Mouse (Mus musculus) neural tube, embryonic 11.5 days (tissue): Measurements from ENCODE around the gene Clasrp. TPM values are rescaled to one million over a fixed set of nuclear protein-coding genes. Genes with fewer than 3 reads are reported as not detected.

ENCODE experiments used
- ATAC-seq: fragments of 200-750 bp; cut with Nextera tagmentation; 2 replicates; pipeline ENCODE4 v1.8.0; 2017; ENCODE audit warnings: moderate number of reproducible peaks, mild to moderate bottlenecking, moderate TSS enrichment, moderate library complexity; ENCODE audit not compliant: insufficient read depth, low FRiP score, low TSS enrichment
- DNase-seq: peaks from one replicate; pipeline ENCODE4 v3.0.0-alpha.2; 2015; ENCODE audit warnings: low spot score
- H3K27ac ChIP-seq: fragments of 300-500 bp; sonication (generic); 2 replicates; pipeline ENCODE4 v1.5.1; 2014; ENCODE audit warnings: low read depth, mild to moderate bottlenecking, low read length
- H3K27me3 ChIP-seq: fragments of 300-500 bp; sonication (generic); 2 replicates; pipeline ENCODE4 v1.6.1; 2014; ENCODE audit warnings: mild to moderate bottlenecking, low read length, mixed read lengths; ENCODE audit not compliant: control insufficient read depth, insufficient read depth
- H3K36me3 ChIP-seq: fragments of 300-500 bp; sonication (generic); 2 replicates; pipeline ENCODE4 v1.6.1; 2014; ENCODE audit warnings: mild to moderate bottlenecking, low read length, moderate library complexity, mixed read lengths; ENCODE audit not compliant: control insufficient read depth, insufficient read depth
- H3K4me1 ChIP-seq: fragments of 300-500 bp; sonication (generic); 2 replicates; pipeline ENCODE4 v1.6.1; 2014; ENCODE audit warnings: low read length, mixed read lengths; ENCODE audit not compliant: control insufficient read depth, insufficient read depth
- H3K4me2 ChIP-seq: fragments of 300-500 bp; sonication (generic); 2 replicates; pipeline ENCODE4 v1.6.1; 2014; ENCODE audit warnings: low read depth, mild to moderate bottlenecking, moderate library complexity
- H3K4me3 ChIP-seq: fragments of 300-500 bp; sonication (generic); 2 replicates; pipeline ENCODE4 v1.5.1; 2014; ENCODE audit warnings: low read depth, low read length
- H3K9ac ChIP-seq: fragments of 300-500 bp; sonication (generic); 2 replicates; pipeline ENCODE4 v1.6.1; 2014; ENCODE audit warnings: mild to moderate bottlenecking, low read length
- H3K9me3 ChIP-seq: fragments of 300-500 bp; sonication (generic); 2 replicates; pipeline ENCODE4 v1.6.1; 2016; ENCODE audit warnings: low read length; ENCODE audit not compliant: control insufficient read depth
- WGBS: fragments of 180-500 bp; shearing (Covaris S2); extraction: QIAGEN DNeasy Blood & Tissue Kit; methylation state at CpG from one replicate; pipeline ENCODE4 v1.1.7; 2014; 5-methylcytosine and 5-hydroxymethylcytosine counted together
- polyA plus RNA-seq: library from polyadenylated mRNA; unstranded; fragments of >200 nt; fragmentation: Nextera tagmentation; extraction: Ambion mirVana; gene quantifications from 2 replicates; pipeline ENCODE4 v1.2.1, GENCODE M21; 2014

Clasrp gene
- polyA plus RNA-seq, 1 experiment from 2014 or later, result 53.5 TPM

- Histone ChIP-seq H3K4me3 (no peak overlapping the region), H3K27ac (no peak overlapping the region), H3K4me2 (no peak overlapping the region), H3K27me3 (no peaks in the 10 kb centered on the region), H3K9ac (no peak overlapping the region), H3K4me1 (peaks cover 27% of the 10 kb centered on the region), H3K9me3 (no peaks in the 10 kb centered on the region), H3K36me3 (no peaks in the 10 kb centered on the region; the same call in 1 of the 2 replicates)
- ATAC-seq, result no peak
- WGBS, result 100% methylated on average over 2 of the region's 2 CpGs
- DNase-seq, result no peak
Measured at GRCm38 (mm10) chr7:19557086-19557485, 47.2 kb downstream of the Clasrp start.

- ATAC-seq, result no peak
- peaks cover 10% of the 10 kb centered on the region for H3K4me1 ChIP-seq
- H3K36me3 ChIP-seq, result no peaks in the 10 kb centered on the region; the same call in 1 of the 2 replicates
- no peak overlapping the region for H3K4me3 ChIP-seq
- H3K4me2 ChIP-seq, result no peak overlapping the region
- no peak overlapping the region for H3K27ac ChIP-seq
- H3K9me3 ChIP-seq, result no peaks in the 10 kb centered on the region
- H3K27me3 ChIP-seq, result no peaks in the 10 kb centered on the region
- DNase-seq, result no peak
- no peak overlapping the region for H3K9ac ChIP-seq
- WGBS, result 73% methylated on average over 1 of the region's 1 CpGs
Measured at GRCm38 (mm10) chr7:19554168-19554567, 50.1 kb downstream of the Clasrp start.

DNA sequence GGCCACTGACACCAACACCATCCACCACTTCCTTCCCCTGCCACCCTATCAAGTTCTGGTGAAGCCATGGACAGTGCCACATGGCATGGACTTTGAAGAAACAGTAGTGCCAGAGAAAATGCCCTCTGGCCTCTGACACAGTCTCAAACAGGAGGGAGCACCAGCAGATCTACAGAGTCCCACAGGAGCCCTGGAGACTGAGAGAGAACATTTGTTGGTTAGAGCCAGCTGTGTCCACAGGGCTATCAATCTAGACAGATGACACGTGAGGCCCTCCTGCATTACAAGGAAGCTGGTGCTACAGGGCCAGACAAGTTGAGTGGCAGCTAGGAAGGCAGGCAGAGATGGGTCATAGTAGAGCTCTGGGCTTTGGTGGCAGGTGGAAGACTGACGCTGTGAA lies 51.8 kb downstream of the Clasrp start:
- no peak overlapping the region for H3K9ac ChIP-seq
- no peak overlapping the region for H3K4me2 ChIP-seq
- no peak overlapping the region for H3K27ac ChIP-seq
- no peak for ATAC-seq
- no peak for DNase-seq
- H3K9me3 ChIP-seq, result no peaks in the 10 kb centered on the region
- 52% methylated on average over 2 of the region's 2 CpGs for WGBS
- H3K4me1 ChIP-seq, result peaks cover 4% of the 10 kb centered on the region; the same call in 1 of the 2 replicates
- no peaks in the 10 kb centered on the region; the same call in 1 of the 2 replicates for H3K36me3 ChIP-seq
- no peak overlapping the region for H3K4me3 ChIP-seq
- no peaks in the 10 kb centered on the region for H3K27me3 ChIP-seq

- H3K4me2 ChIP-seq, result no peak overlapping the region
- H3K27ac ChIP-seq, result no peak overlapping the region
- peaks cover 4% of the 10 kb centered on the region; the same call in 1 of the 2 replicates for H3K4me1 ChIP-seq
- no peaks in the 10 kb centered on the region for H3K9me3 ChIP-seq
- DNase-seq (no peak), ATAC-seq (no peak)
- no peaks in the 10 kb centered on the region for H3K27me3 ChIP-seq
- no peak overlapping the region for H3K4me3 ChIP-seq
- 75% methylated on average over 5 of the region's 5 CpGs for WGBS
- no peak overlapping the region for H3K9ac ChIP-seq
- no peaks in the 10 kb centered on the region; the same call in 1 of the 2 replicates for H3K36me3 ChIP-seq
Measured at GRCm38 (mm10) chr7:19551634-19552033, 52.7 kb downstream of the Clasrp start.

GRCm38 (mm10) chr7:19549394-19549793 lies 54.9 kb downstream of the Clasrp start:
- H3K9ac ChIP-seq, result no peak overlapping the region
- H3K4me2 ChIP-seq, result no peak overlapping the region
- no peak for ATAC-seq
- peaks cover 4% of the 10 kb centered on the region; the same call in 1 of the 2 replicates for H3K4me1 ChIP-seq
- no peaks in the 10 kb centered on the region for H3K27me3 ChIP-seq
- DNase-seq, result no peak
- 90% methylated on average over 10 of the region's 10 CpGs for WGBS
- H3K9me3 ChIP-seq, result no peaks in the 10 kb centered on the region
- H3K4me3 ChIP-seq, result no peak overlapping the region
- H3K36me3 ChIP-seq, result no peaks in the 10 kb centered on the region; the same call in 1 of the 2 replicates
- H3K27ac ChIP-seq, result no peak overlapping the region

GRCm38 (mm10) chr7:19547344-19547969 lies 56.8 kb downstream of the Clasrp start:
- H3K4me1 ChIP-seq, result peaks cover 2% of the 10 kb centered on the region
- no peaks in the 10 kb centered on the region; the same call in 1 of the 2 replicates for H3K36me3 ChIP-seq
- no peak overlapping the region for H3K27ac ChIP-seq
- WGBS, result 73% methylated on average over 2 of the region's 2 CpGs
- no peak overlapping the region for H3K4me2 ChIP-seq
- H3K9ac ChIP-seq, result no peak overlapping the region
- no peak for ATAC-seq
- DNase-seq, result no peak
- no peaks in the 10 kb centered on the region for H3K27me3 ChIP-seq
- H3K9me3 ChIP-seq, result no peaks in the 10 kb centered on the region
- no peak overlapping the region for H3K4me3 ChIP-seq

GRCm38 (mm10) chr7:19546007-19546406 lies 58.3 kb downstream of the Clasrp start:
- no peak overlapping the region for H3K4me2 ChIP-seq
- no peak overlapping the region for H3K9ac ChIP-seq
- H3K4me3 ChIP-seq, result no peak overlapping the region
- DNase-seq, result no peak
- H3K27ac ChIP-seq, result no peak overlapping the region
- H3K27me3 ChIP-seq, result no peaks in the 10 kb centered on the region
- no peaks in the 10 kb centered on the region; the same call in 1 of the 2 replicates for H3K36me3 ChIP-seq
- 71% methylated on average over 3 of the region's 3 CpGs for WGBS
- H3K9me3 ChIP-seq, result no peaks in the 10 kb centered on the region
- no peaks in the 10 kb centered on the region; the same call in none of the 2 replicates for H3K4me1 ChIP-seq
- ATAC-seq, result no peak

DNA sequence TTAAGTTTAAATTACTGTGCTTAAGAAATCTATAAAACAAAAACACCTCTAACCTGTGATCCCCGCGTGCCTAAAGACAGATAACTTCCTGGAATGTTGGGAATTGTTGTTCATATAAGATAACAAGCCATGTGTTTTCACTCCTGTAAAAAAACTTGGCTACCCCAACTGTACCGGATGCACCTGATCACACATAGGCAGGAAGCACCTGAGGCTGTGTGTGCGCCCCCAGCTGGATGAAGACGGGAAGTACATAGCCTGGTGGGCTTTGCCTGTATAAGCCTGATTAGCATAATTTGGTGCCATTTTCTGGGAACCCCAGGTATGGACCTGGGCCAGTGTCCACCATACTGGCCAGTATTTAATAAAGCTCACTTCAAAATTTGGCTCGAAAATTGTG lies 60.7 kb downstream of the Clasrp start:
- H3K4me1 ChIP-seq, result no peaks in the 10 kb centered on the region; the same call in none of the 2 replicates
- no peak overlapping the region for H3K4me3 ChIP-seq
- 64% methylated on average over 6 of the region's 6 CpGs for WGBS
- H3K27me3 ChIP-seq, result no peaks in the 10 kb centered on the region
- H3K27ac ChIP-seq, result no peak overlapping the region
- no peak overlapping the region for H3K9ac ChIP-seq
- no peaks in the 10 kb centered on the region; the same call in 1 of the 2 replicates for H3K36me3 ChIP-seq
- DNase-seq (no peak), ATAC-seq (no peak)
- H3K9me3 ChIP-seq, result no peaks in the 10 kb centered on the region
- H3K4me2 ChIP-seq, result no peak overlapping the region

DNA sequence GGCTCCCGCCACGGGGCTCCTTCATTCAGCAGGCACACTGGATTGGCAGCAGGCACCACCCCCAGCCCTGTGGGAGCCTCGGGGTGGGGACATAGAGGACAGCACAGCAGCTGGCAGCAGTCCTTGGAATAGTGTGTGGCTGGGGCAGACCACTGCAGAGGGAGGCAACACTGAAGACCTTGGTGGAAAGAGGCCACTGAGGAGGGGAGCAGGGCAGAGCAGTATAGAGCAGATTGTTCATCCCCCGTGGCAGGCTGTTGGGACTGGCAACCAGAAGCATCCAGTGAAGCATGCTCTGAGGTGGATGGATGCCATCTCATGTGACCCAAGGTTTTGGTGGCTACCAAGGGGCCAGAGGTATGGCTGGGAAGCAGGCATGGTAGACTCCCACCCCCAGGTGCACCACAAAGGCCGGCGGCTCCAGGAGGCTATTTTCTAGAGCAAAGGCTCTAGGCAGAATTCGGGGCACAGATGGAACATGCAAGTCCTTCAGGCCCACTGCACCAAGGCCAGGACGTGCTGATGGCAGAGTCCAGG lies 62.1 kb downstream of the Clasrp start:
- ATAC-seq (peak; percentile 50; the same call in 1 of the 2 replicates), DNase-seq (no peak)
- 72% methylated on average over 8 of the region's 8 CpGs for WGBS

More for the DNA sequence above, 62.1 kb downstream of the Clasrp start:
- H3K36me3 ChIP-seq, result no peaks in the 10 kb centered on the region; the same call in 1 of the 2 replicates
- H3K27ac ChIP-seq, result no peak overlapping the region
- no peaks in the 10 kb centered on the region for H3K27me3 ChIP-seq
- no peak overlapping the region for H3K4me2 ChIP-seq
- no peaks in the 10 kb centered on the region for H3K9me3 ChIP-seq
- 0 out of 2 replicates have a peak overlapping the region, but pooled peaks have one; percentile 18 for H3K9ac ChIP-seq
- H3K4me3 ChIP-seq, result no peak overlapping the region
- H3K4me1 ChIP-seq, result no peaks in the 10 kb centered on the region; the same call in 1 of the 2 replicates
